Mouse (Mus musculus) intestine, embryonic 15.5 days (tissue): Measurements from ENCODE around the gene Ccdc65. TPM values are rescaled to one million over a fixed set of nuclear protein-coding genes. Genes with fewer than 3 reads are reported as not detected.

Experiments used
- ATAC-seq: fragments of 200-750 bp; cut with Nextera tagmentation; 2 replicates; pipeline ENCODE4 v1.8.0; 2017; ENCODE audit warnings: moderate TSS enrichment, moderate library complexity
- H3K27ac ChIP-seq: fragments of 300-500 bp; sonication (generic); 2 replicates; pipeline ENCODE4 v1.5.1; 2015; ENCODE audit warnings: mild to moderate bottlenecking, inconsistent platforms
- H3K27me3 ChIP-seq: fragments of 300-500 bp; sonication (generic); replicated peaks from 2 replicates; pipeline ENCODE4 v1.6.1; 2015; ENCODE audit warnings: inconsistent platforms
- H3K36me3 ChIP-seq: fragments of 300-500 bp; sonication (generic); 2 replicates; pipeline ENCODE4 v1.6.1; 2015; ENCODE audit warnings: inconsistent platforms
- H3K4me1 ChIP-seq: fragments of 300-500 bp; sonication (generic); replicated peaks from 2 replicates; pipeline ENCODE4 v1.6.1; 2015; ENCODE audit warnings: inconsistent platforms
- H3K4me2 ChIP-seq: fragments of 300-500 bp; sonication (generic); replicated peaks from 2 replicates; pipeline ENCODE4 v1.6.1; 2015; ENCODE audit warnings: mild to moderate bottlenecking, inconsistent platforms
- H3K4me3 ChIP-seq: fragments of 300-500 bp; sonication (generic); replicated peaks from 2 replicates; pipeline ENCODE4 v1.5.1; 2015; ENCODE audit warnings: inconsistent platforms
- H3K9ac ChIP-seq: fragments of 300-500 bp; sonication (generic); 2 replicates; pipeline ENCODE4 v1.6.1; 2015; ENCODE audit warnings: inconsistent platforms
- H3K9me3 ChIP-seq: fragments of 300-500 bp; sonication (generic); 2 replicates; pipeline ENCODE4 v1.6.1; 2016; ENCODE audit warnings: inconsistent platforms
- WGBS: fragments of 180-500 bp; shearing (Covaris S2); methylation state at CpG from one replicate; pipeline ENCODE4 v1.1.7; 2015; 5-methylcytosine and 5-hydroxymethylcytosine counted together
- polyA plus RNA-seq: library from polyadenylated mRNA; unstranded; fragments of >200 nt; fragmentation: Nextera tagmentation; extraction: Ambion mirVana; gene quantifications from 2 replicates; pipeline ENCODE4 v1.2.1, GENCODE M21; 2015

The Ccdc65 gene
- polyA plus RNA-seq, 1 experiment from 2014 or later = 0.67 TPM

- H3K4me2 ChIP-seq = no peak overlapping the region
- peak; percentile 64 for ATAC-seq
Observed at GRCm38 (mm10) chr15:98747296-98747695, 39.3 kb downstream of the Ccdc65 start.

GRCm38 (mm10) chr15:98749093-98749492 lies 41.1 kb downstream of the Ccdc65 start:
- Histone ChIP-seq H3K9ac (no peak overlapping the region), H3K4me3 (no peak overlapping the region), H3K9me3 (no peaks in the 10 kb centered on the region), H3K27me3 (no peaks in the 10 kb centered on the region), H3K27ac (no peak overlapping the region), H3K4me2 (no peak overlapping the region), H3K4me1 (peaks cover 6% of the 10 kb centered on the region; the same call in 1 of the 2 replicates), H3K36me3 (0 out of 2 replicates have a peak, but pooled peaks cover 5% of the 10 kb centered on the region)
- ATAC-seq = no peak
- 96% methylated on average over 2 of the region's 2 CpGs for WGBS

More at GRCm38 (mm10) chr15:98747296-98747695, 39.3 kb downstream of the Ccdc65 start:
- H3K4me1 ChIP-seq = peaks cover 6% of the 10 kb centered on the region; the same call in 1 of the 2 replicates
- H3K9ac ChIP-seq = no peak overlapping the region
- WGBS = 67% methylated on average over 6 of the region's 6 CpGs
- no peaks in the 10 kb centered on the region for H3K27me3 ChIP-seq
- no peaks in the 10 kb centered on the region for H3K9me3 ChIP-seq
- peaks cover 7% of the 10 kb centered on the region; the same call in 1 of the 2 replicates for H3K36me3 ChIP-seq
- no peak overlapping the region for H3K27ac ChIP-seq
- H3K4me3 ChIP-seq = no peak overlapping the region

- Histone ChIP-seq H3K27ac (no peak overlapping the region), H3K9me3 (no peaks in the 10 kb centered on the region), H3K4me2 (no peak overlapping the region), H3K4me1 (0 out of 2 replicates have a peak, but pooled peaks cover 6% of the 10 kb centered on the region), H3K9ac (no peak overlapping the region), H3K27me3 (no peaks in the 10 kb centered on the region), H3K36me3 (0 out of 2 replicates have a peak, but pooled peaks cover 5% of the 10 kb centered on the region), H3K4me3 (no peak overlapping the region)
- ATAC-seq = peak; percentile 75
- WGBS = 52% methylated on average over 8 of the region's 8 CpGs
Observed at GRCm38 (mm10) chr15:98753021-98753423, 45.0 kb downstream of the Ccdc65 start.

GRCm38 (mm10) chr15:98754125-98754524 lies 46.1 kb downstream of the Ccdc65 start:
- ATAC-seq = no peak

DNA sequence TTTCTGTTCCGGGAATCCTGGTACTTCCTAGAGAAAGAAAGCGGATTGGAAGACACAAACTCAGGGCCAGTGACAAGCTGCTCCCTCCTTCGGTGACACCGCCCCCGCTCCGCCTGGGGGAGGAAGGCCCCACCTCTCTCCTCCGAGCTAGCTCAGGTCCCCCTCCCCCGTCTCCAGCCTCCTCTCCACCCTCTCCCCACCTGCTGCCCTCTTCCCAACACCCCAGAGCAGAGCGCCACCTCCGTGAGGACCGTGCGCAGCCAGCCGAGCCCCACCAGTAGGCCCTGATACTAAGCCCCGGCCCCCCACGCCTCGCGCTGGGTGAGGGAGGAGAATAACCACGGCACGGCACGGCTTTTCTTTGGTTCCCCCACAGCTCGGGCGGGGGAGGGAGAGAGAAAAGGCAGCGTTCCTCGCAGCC lies 54.2 kb downstream of the Ccdc65 start:
- peak overlapping the region; percentile 81 for H3K9ac ChIP-seq

More at GRCm38 (mm10) chr15:98754125-98754524, 46.1 kb downstream of the Ccdc65 start:
- WGBS = 84% methylated on average over 2 of the region's 2 CpGs
- Histone ChIP-seq H3K4me2 (no peak overlapping the region), H3K9ac (no peak overlapping the region), H3K27ac (no peak overlapping the region), H3K4me3 (no peak overlapping the region), H3K9me3 (no peaks in the 10 kb centered on the region), H3K4me1 (0 out of 2 replicates have a peak, but pooled peaks cover 6% of the 10 kb centered on the region), H3K27me3 (no peaks in the 10 kb centered on the region), H3K36me3 (peaks cover 9% of the 10 kb centered on the region; the same call in 1 of the 2 replicates)

GRCm38 (mm10) chr15:98762670-98763529 lies 54.9 kb downstream of the Ccdc65 start, which contains the start of gene Arf3:
Gene Arf3, minus strand, starts transcription at chr15:98763214.
- Histone ChIP-seq H3K27ac (peak within 1 kb of the TSS; percentile 67), H3K4me1 (peaks cover 17% of the 10 kb centered on the region)
- under 1% methylated on average over 76 of the region's 76 CpGs for WGBS

More for the DNA sequence above, 54.2 kb downstream of the Ccdc65 start:
- ATAC-seq = peak; percentile 90
- H3K9me3 ChIP-seq = no peaks in the 10 kb centered on the region
- peak overlapping the region; percentile 81 for H3K4me2 ChIP-seq
- peak overlapping the region; percentile 98 for H3K4me3 ChIP-seq
- peaks cover 17% of the 10 kb centered on the region for H3K4me1 ChIP-seq
- peaks cover 5% of the 10 kb centered on the region; the same call in 1 of the 2 replicates for H3K36me3 ChIP-seq
- H3K27ac ChIP-seq = peak overlapping the region; percentile 67
- under 1% methylated on average over 23 of the region's 24 CpGs for WGBS
- H3K27me3 ChIP-seq = 0 out of 2 replicates have a peak, but pooled peaks cover 6% of the 10 kb centered on the region

DNA sequence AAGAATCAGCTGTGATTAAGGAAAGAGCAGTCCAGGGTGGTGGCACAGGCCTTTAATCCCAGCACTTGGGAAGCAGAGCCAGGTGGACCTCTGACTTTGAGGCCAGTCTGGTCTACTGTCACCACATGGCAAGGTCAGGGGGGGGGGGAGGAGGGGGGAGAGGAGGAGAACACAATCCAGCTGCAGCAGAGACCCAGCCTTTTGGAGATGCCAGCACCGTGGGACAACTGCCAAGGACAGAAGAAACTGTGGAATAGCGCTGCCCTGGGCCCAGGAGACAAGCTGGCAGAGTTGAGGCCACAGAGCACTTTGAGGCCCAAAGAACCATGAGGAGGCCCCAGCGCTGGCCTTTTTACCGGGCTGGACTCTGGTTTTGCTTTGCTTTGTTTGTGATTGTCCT lies 57.9 kb downstream of the Ccdc65 start:
- WGBS = 63% methylated on average over 4 of the region's 4 CpGs
- H3K27ac ChIP-seq = no peak overlapping the region
- peaks cover 24% of the 10 kb centered on the region for H3K27me3 ChIP-seq
- H3K9me3 ChIP-seq = no peaks in the 10 kb centered on the region
- no peak overlapping the region for H3K4me3 ChIP-seq
- peaks cover 17% of the 10 kb centered on the region for H3K4me1 ChIP-seq
- H3K9ac ChIP-seq = no peak overlapping the region
- no peak overlapping the region for H3K4me2 ChIP-seq
- no peaks in the 10 kb centered on the region for H3K36me3 ChIP-seq
- no peak for ATAC-seq

More at GRCm38 (mm10) chr15:98762670-98763529, 54.9 kb downstream of the Ccdc65 start, which contains the start of gene Arf3:
- H3K27me3 ChIP-seq = 0 out of 2 replicates have a peak, but pooled peaks cover 6% of the 10 kb centered on the region
- H3K9me3 ChIP-seq = no peaks in the 10 kb centered on the region
- H3K9ac ChIP-seq = peak within 1 kb of the TSS; percentile 81
- peak within 1 kb of the TSS; percentile 98 for H3K4me3 ChIP-seq
- ATAC-seq = peak; percentile 93
- peak within 1 kb of the TSS; percentile 81 for H3K4me2 ChIP-seq
- H3K36me3 ChIP-seq = peaks cover 5% of the 10 kb centered on the region; the same call in 1 of the 2 replicates

- peaks cover 47% of the 10 kb centered on the region for H3K27me3 ChIP-seq
- H3K4me3 ChIP-seq = no peak overlapping the region
- H3K4me2 ChIP-seq = no peak overlapping the region
- no peak overlapping the region for H3K27ac ChIP-seq
- ATAC-seq = no peak
- H3K36me3 ChIP-seq = no peaks in the 10 kb centered on the region
- no peak overlapping the region for H3K9ac ChIP-seq
- 27% methylated on average over 5 of the region's 5 CpGs for WGBS
- H3K9me3 ChIP-seq = no peaks in the 10 kb centered on the region
- peaks cover 11% of the 10 kb centered on the region for H3K4me1 ChIP-seq
Observed at GRCm38 (mm10) chr15:98768259-98768658, 60.3 kb downstream of the Ccdc65 start.

DNA sequence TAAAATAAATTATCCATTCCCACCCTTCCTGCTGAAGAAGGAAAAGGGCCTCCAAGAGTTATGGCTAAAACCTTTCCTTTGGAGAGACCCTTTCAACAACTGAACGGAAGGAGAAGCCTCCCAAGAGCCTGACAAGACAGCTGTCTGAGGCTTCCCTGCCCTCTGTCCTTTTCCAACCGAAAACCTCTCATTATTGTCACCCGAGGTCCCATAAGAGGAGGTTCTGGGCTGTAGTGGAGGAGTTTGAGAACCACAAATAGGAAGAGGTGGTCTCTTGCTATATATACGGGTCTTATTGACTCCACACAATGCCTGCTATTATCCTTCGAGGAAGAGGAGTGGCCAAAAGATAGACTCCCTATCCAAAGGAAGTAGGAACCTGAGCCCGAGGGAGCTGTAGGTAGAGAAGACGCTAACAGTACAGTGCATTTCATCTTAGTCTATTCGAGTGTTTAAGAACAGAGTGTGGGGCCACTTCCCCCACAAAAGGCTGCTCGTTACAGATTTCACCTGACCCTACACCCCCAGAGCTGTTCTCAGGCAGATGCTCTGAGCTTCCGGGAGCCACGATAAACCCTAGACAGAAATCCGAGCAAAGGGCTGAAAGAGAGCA lies 63.9 kb downstream of the Ccdc65 start:
- H3K4me2 ChIP-seq = peak overlapping the region; percentile 78
- no peaks in the 10 kb centered on the region for H3K36me3 ChIP-seq
- no peak overlapping the region for H3K27ac ChIP-seq
- peak overlapping the region; percentile 33 for H3K4me3 ChIP-seq
- H3K9me3 ChIP-seq = no peaks in the 10 kb centered on the region
- no peak for ATAC-seq
- peaks cover 27% of the 10 kb centered on the region for H3K4me1 ChIP-seq
- 5% methylated on average over 12 of the region's 12 CpGs for WGBS
- H3K27me3 ChIP-seq = peaks cover 74% of the 10 kb centered on the region
- no peak overlapping the region for H3K9ac ChIP-seq

GRCm38 (mm10) chr15:98772511-98773211 lies 64.7 kb downstream of the Ccdc65 start:
- Histone ChIP-seq H3K9me3 (no peaks in the 10 kb centered on the region), H3K27me3 (peaks cover 82% of the 10 kb centered on the region), H3K4me3 (peak overlapping the region; percentile 33), H3K27ac (no peak overlapping the region), H3K4me1 (peaks cover 34% of the 10 kb centered on the region), H3K36me3 (no peaks in the 10 kb centered on the region), H3K9ac (peak overlapping the region; percentile 31), H3K4me2 (peak overlapping the region; percentile 78)
- ATAC-seq = peak; percentile 27; the same call in 1 of the 2 replicates
- 2% methylated on average over 36 of the region's 36 CpGs for WGBS
